Mouse (Mus musculus) kidney, adult 18-20 months (tissue): ENCODE data around the gene Col4a2.
A peak's percentile ranks its signal among the peaks of the same experiment; 100 is the strongest.

Source experiments
- DNase-seq: peaks from one replicate; pipeline ENCODE4 v3.0.0; 2021

Col4a2 gene

GRCm38 (mm10) chr8:11327298-11327697 lies 14.7 kb downstream of the Col4a2 start:
- DNase-seq, result no peak

GRCm38 (mm10) chr8:11327722-11328417 lies 15.3 kb downstream of the Col4a2 start:
- no peak for DNase-seq

- no peak for DNase-seq
Observed at GRCm38 (mm10) chr8:11331561-11331960, 19.0 kb downstream of the Col4a2 start.

GRCm38 (mm10) chr8:11333746-11334145 lies 21.1 kb downstream of the Col4a2 start:
- DNase-seq, result no peak

GRCm38 (mm10) chr8:11334493-11334892 lies 21.9 kb downstream of the Col4a2 start:
- DNase-seq, result no peak

- no peak for DNase-seq
Observed at GRCm38 (mm10) chr8:11335238-11335637, 22.6 kb downstream of the Col4a2 start.

GRCm38 (mm10) chr8:11336346-11336745 lies 23.7 kb downstream of the Col4a2 start:
- DNase-seq, result no peak

- no peak for DNase-seq
Observed at GRCm38 (mm10) chr8:11337642-11338041, 25.0 kb downstream of the Col4a2 start.

- DNase-seq, result no peak
Observed at GRCm38 (mm10) chr8:11338507-11338906, 25.9 kb downstream of the Col4a2 start.

- peak; percentile 55 for DNase-seq
Observed at GRCm38 (mm10) chr8:11340310-11341110, 27.9 kb downstream of the Col4a2 start.

- no peak for DNase-seq
Observed at GRCm38 (mm10) chr8:11341111-11341566, 28.5 kb downstream of the Col4a2 start.

- no peak for DNase-seq
Observed at GRCm38 (mm10) chr8:11344459-11344858, 31.9 kb downstream of the Col4a2 start.

GRCm38 (mm10) chr8:11346225-11346624 lies 33.6 kb downstream of the Col4a2 start:
- no peak for DNase-seq

- DNase-seq, result no peak
Observed at GRCm38 (mm10) chr8:11347699-11348098, 35.1 kb downstream of the Col4a2 start.

GRCm38 (mm10) chr8:11348622-11349021 lies 36.0 kb downstream of the Col4a2 start:
- no peak for DNase-seq

GRCm38 (mm10) chr8:11351355-11351754 lies 38.8 kb downstream of the Col4a2 start:
- DNase-seq, result no peak

GRCm38 (mm10) chr8:11352514-11352913 lies 39.9 kb downstream of the Col4a2 start:
- no peak for DNase-seq

GRCm38 (mm10) chr8:11354800-11355451 lies 42.3 kb downstream of the Col4a2 start:
- DNase-seq, result no peak

- DNase-seq, result no peak
Observed at GRCm38 (mm10) chr8:11355900-11356299, 43.3 kb downstream of the Col4a2 start.

GRCm38 (mm10) chr8:11356776-11357175 lies 44.2 kb downstream of the Col4a2 start:
- no peak for DNase-seq

GRCm38 (mm10) chr8:11357921-11358436 lies 45.4 kb downstream of the Col4a2 start:
- no peak for DNase-seq

GRCm38 (mm10) chr8:11359846-11360245 lies 47.2 kb downstream of the Col4a2 start:
- no peak for DNase-seq

GRCm38 (mm10) chr8:11361546-11362277 lies 49.1 kb downstream of the Col4a2 start:
- DNase-seq, result no peak
